Mouse (Mus musculus): ENCODE results near the gene Ccnjl.

GRCm38 (mm10) chr11:43631645-43632044, 103.1 kb downstream of the Ccnjl start:
- TF ChIP-seq CTCF (IDR thresholded peaks at IDR 0.05; ENCODE audit: borderline replicate concordance, extremely low read depth, insufficient read depth, insufficient read length) (no peak), POLR2A (IDR thresholded peaks at IDR 0.05; ENCODE audit: borderline replicate concordance, extremely low read depth, insufficient read depth, insufficient read length, poor library complexity, severe bottlenecking) (no peak)

Measured in brain, embryonic 14.5 days (tissue).